Mouse (Mus musculus): ENCODE results near the gene Galk1.

DNA sequence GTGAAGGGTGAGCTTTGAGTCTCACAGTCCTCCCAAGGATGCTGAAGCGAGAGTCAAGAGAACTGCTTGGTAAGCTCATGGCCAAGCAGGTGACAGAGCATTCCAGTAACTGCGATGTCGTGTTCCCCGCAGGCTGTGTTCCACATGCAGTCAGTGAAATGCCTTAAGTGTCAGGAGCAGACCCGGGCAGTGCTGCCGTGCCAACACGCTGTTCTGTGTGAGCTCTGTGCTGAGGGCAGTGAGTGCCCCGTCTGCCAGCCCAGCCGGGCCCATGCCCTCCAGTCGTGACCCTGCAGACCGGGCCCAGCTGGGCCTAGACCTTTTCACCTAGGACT, 47.1 kb upstream of the Galk1 start:
- TF ChIP-seq CTCF (conservative IDR thresholded peaks at IDR 0.05; ENCODE audit: low read length) (no peak), NANOG (IDR thresholded peaks at IDR 0.05; ENCODE audit: borderline replicate concordance, low read length) (no peak)

Data from E14TG2a.4 (cell line).